Mouse (Mus musculus): ENCODE results near the gene Ak7. TPM values are rescaled to one million over a fixed set of nuclear protein-coding genes. Genes with fewer than 3 reads are reported as not detected.

Gene Ak7
- polyA plus RNA-seq, 1 experiment = 2.1 TPM

DNA sequence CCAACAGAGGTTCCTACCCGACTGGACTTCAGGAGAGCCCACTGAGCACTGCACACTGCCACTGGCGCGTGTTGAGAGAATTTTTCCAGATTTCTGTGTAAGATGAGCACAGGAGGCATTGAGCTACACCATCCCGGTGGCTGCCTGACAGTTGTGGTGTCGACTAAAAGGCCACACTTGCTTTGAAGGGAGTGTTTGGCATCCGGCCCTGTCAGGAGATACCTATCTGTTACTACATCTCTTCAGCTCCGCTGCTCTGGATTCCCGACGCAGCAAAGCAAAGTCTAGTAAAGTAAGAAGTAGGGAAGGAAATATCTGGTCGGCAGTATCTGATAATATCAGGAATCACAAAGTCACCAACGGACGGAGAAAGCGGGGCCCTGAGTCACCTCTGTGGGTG, 16.3 kb upstream of the Ak7 start:
- H3K4me1 ChIP-seq (ENCODE audit: control insufficient read depth, insufficient read depth, low read length) = no peaks in the 10 kb centered on the region
- no peak overlapping the region for H3K27ac ChIP-seq (ENCODE audit: insufficient read depth, low read length)
- H3K4me3 ChIP-seq (ENCODE audit: insufficient read depth, low read length) = no peak overlapping the region
- TF ChIP-seq CTCF (IDR thresholded peaks at IDR 0.05; ENCODE audit: extremely low read depth, insufficient read depth, low read length) = no peak

DNA sequence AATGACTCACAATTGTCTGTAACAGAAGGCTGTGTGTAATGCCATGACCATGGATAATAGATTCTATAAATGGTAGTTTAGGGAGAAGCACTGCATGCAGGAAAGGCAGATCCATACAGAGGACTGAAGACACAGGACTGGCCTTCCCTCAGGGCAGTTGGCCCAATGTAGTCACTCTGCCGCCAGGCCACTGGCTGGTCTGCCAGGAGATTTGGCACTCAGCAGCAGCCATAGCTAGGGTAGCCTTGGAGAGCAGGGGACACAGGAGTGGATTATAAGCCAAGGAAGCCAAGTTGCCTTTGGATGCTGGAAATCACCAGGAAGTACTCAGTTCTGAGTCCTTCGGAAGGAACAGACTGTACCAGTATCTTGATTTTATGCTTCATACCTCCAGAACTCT, 11.8 kb upstream of the Ak7 start:
- Histone ChIP-seq H3K27ac (ENCODE audit: insufficient read depth, low read length) (no peak overlapping the region), H3K4me1 (ENCODE audit: control insufficient read depth, insufficient read depth, low read length) (no peaks in the 10 kb centered on the region), H3K4me3 (ENCODE audit: insufficient read depth, low read length) (no peak overlapping the region)
- no peak for TF ChIP-seq POLR2A (IDR thresholded peaks at IDR 0.05; ENCODE audit: extremely low read depth, insufficient read depth, low read length)
- TF ChIP-seq CTCF (IDR thresholded peaks at IDR 0.05; ENCODE audit: extremely low read depth, insufficient read depth, low read length) = no peak

DNA sequence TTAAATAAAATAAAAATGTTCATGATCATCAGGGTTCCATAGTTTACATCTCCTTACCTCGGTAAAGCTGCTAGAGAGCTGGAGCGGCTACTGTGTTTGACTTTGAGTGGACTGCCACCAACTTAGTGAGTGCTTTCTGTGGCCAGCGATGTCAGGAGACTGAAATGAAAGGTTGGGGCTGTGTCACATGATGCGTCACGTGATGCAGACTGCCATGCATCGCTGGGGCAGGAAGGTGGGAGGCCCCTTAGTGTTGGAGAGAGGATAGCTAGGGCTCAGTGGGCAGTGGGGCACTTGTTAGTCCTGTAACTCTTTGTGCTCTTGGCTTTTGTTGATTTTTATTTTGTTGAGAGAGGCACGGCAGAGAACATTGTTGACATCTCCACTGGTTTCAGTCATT, 9.9 kb upstream of the Ak7 start:
- H3K4me3 ChIP-seq (ENCODE audit: insufficient read depth, low read length) = no peak overlapping the region
- no peaks in the 10 kb centered on the region for H3K4me1 ChIP-seq (ENCODE audit: control insufficient read depth, insufficient read depth, low read length)
- no peak for TF ChIP-seq CTCF (IDR thresholded peaks at IDR 0.05; ENCODE audit: extremely low read depth, insufficient read depth, low read length)
- no peak for TF ChIP-seq POLR2A (IDR thresholded peaks at IDR 0.05; ENCODE audit: extremely low read depth, insufficient read depth, low read length)
- no peak overlapping the region for H3K27ac ChIP-seq (ENCODE audit: insufficient read depth, low read length)

DNA sequence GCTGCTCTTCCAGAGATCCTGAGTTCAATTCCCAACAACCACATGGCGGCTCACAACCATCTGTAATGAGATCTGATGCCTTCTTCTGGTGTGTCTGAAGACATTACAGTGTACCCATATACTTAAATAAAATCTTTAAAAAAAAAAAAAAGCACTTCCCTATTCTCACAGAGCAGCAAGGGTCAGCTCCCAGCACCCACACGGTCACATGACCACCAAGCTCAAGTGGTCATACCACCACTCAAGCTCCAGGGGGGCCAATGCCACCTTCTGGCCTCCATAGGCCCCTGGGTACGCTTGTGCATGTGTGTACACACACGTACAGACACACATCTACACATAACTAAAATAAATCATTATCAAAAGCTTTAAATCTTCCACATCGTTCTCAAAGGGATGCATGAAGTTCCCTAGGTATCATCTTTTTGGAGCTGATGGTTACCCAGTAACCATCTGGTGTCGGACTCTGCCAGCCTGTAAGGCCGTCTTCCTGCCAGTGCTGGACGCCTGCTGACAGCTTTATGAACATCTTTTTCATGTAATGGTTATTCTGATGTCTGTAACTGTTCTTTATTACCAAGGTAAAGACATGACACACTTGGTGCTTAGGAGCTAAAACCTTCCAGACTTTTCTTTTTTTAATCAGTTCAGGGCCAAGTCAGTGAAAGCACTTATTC, 8.5 kb upstream of the Ak7 start:
- TF ChIP-seq CTCF (IDR thresholded peaks at IDR 0.05; ENCODE audit: extremely low read depth, insufficient read depth, low read length) = no peak
- Histone ChIP-seq H3K4me3 (ENCODE audit: insufficient read depth, low read length) (no peak overlapping the region), H3K4me1 (ENCODE audit: control insufficient read depth, insufficient read depth, low read length) (no peaks in the 10 kb centered on the region), H3K27ac (ENCODE audit: insufficient read depth, low read length) (no peak overlapping the region)

DNA sequence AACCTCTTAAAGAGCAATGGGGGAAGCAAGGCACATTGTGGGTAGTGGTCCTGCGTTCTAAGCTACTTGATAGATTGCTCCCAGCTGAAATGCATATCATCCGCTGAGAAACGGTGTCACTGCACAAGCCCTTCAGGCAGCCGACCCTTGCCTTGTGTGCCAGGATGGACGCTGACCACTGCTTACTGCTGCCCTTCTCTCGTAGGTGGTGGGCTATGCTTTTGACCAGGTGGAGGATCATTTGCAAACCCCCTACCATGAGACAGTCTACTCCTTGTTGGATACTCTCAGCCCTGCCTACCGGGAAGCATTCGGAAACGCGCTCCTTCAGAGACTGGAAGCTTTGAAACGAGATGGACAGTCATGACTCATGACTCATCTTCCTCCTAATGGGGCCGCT, 5.3 kb upstream of the Ak7 start:
- Histone ChIP-seq H3K4me3 (ENCODE audit: insufficient read depth, low read length) (no peak overlapping the region), H3K4me1 (ENCODE audit: control insufficient read depth, insufficient read depth, low read length) (no peaks in the 10 kb centered on the region), H3K27ac (ENCODE audit: insufficient read depth, low read length) (no peak overlapping the region)
- TF ChIP-seq CTCF (IDR thresholded peaks at IDR 0.05; ENCODE audit: extremely low read depth, insufficient read depth, low read length) (no peak), POLR2A (IDR thresholded peaks at IDR 0.05; ENCODE audit: extremely low read depth, insufficient read depth, low read length) (no peak)

DNA sequence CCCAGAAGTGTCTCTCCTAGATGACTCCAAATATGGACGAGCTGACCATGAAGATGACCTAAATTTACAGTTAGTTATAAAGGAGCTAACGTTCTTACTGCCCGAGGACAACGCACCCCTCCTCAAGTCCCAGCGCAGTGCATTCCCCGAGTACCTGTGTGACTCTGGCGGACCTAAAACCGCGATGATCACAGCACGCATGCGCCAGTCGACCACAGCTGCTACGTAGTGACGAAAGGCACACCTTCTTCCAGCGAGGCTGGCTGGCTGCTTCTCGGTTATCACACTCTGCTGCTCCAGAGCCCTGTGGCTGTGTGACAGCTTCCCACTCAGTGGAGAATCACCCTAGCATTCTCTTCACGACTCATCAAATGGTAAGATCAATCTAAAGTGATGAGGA, 12.8 kb downstream of the Ak7 start:
- no peak for TF ChIP-seq CTCF (IDR thresholded peaks at IDR 0.05; ENCODE audit: extremely low read depth, insufficient read depth, low read length)
- TF ChIP-seq POLR2A (IDR thresholded peaks at IDR 0.05; ENCODE audit: extremely low read depth, insufficient read depth, low read length) = peak; percentile 52; the same call in 1 of the 2 replicates
- H3K27ac ChIP-seq (ENCODE audit: insufficient read depth, low read length) = no peak overlapping the region
- no peaks in the 10 kb centered on the region for H3K4me1 ChIP-seq (ENCODE audit: control insufficient read depth, insufficient read depth, low read length)
- peak overlapping the region; percentile 14; the same call in 1 of the 2 replicates for H3K4me3 ChIP-seq (ENCODE audit: insufficient read depth, low read length)

DNA sequence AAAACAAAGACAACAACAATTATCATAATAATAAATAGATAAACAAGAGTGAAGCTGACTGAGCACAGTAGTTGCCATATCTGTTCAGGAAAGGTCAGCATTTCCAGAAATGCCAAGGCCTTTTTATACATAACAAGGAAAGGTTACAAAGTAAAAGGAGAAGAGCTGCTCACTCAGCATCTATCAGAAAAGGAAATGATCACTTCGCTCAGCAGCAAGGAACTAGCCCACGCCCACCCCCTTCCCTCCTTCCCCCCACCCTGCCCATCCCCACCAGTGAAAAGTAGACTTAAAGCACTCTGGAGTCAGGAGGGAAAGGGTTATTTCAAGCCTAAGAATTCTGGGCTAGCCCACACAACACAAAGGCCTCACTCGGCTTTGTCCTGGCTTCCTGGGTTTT, 14.4 kb downstream of the Ak7 start:
- H3K27ac ChIP-seq (ENCODE audit: insufficient read depth, low read length) = no peak overlapping the region
- TF ChIP-seq CTCF (IDR thresholded peaks at IDR 0.05; ENCODE audit: extremely low read depth, insufficient read depth, low read length) (no peak), POLR2A (IDR thresholded peaks at IDR 0.05; ENCODE audit: extremely low read depth, insufficient read depth, low read length) (no peak)
- H3K4me3 ChIP-seq (ENCODE audit: insufficient read depth, low read length) = no peak overlapping the region
- H3K4me1 ChIP-seq (ENCODE audit: control insufficient read depth, insufficient read depth, low read length) = no peaks in the 10 kb centered on the region

DNA sequence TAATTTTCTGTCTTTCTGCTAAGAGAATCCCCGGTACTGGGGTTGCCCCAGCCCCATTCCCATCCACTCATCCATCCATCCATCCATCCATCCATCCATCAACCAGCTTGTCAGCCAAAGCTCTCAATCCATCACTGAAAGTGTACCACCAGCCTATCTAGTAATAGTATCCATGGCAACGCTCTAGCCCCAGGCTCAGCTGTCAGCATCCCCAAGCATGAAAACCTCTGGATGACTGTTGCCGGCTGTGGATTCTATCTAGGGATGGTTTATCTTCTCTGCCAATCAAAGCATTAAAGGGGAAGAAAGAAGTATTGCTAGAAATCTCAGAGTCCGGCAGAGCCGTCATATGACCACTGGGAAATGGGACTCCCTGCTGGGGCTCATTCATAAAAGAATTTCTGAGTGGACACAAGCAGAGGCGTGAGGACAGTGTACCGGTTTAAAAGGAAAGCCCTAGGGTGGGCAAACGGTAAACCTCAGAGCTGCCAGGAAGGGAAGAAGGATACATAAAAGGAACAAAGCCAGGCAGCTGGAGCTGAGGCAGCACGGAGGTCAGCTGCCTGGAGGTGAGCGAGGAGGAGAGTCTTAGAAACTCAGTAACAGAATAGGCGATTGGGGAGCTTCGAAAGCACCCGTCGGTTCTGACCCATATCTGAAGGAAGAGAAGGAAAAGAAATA, 15.8 kb downstream of the Ak7 start:
- Histone ChIP-seq H3K4me1 (ENCODE audit: control insufficient read depth, insufficient read depth, low read length) (no peaks in the 10 kb centered on the region), H3K27ac (ENCODE audit: insufficient read depth, low read length) (no peak overlapping the region), H3K4me3 (ENCODE audit: insufficient read depth, low read length) (no peak overlapping the region)
- TF ChIP-seq POLR2A (IDR thresholded peaks at IDR 0.05; ENCODE audit: extremely low read depth, insufficient read depth, low read length) = no peak
- no peak for TF ChIP-seq CTCF (IDR thresholded peaks at IDR 0.05; ENCODE audit: extremely low read depth, insufficient read depth, low read length)

DNA sequence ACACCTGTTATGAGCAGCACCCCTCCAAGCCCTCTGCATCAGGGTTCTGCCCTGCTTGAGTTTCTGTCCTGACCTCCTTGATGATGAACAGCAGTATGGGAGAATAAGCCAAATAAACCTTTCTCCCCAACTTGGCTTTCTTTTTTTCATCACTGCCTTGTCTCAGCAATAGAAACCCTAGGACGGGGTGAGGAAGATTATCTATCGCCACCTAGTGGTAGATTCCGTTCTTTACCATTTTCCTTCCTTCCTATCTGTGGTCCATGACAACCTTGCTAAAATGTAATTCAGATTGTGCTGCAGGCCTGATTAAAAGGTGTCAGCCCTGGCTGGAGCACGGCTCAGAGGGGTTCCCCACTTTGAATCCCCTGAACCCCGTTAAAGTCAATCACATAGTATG, 16.9 kb downstream of the Ak7 start:
- H3K4me3 ChIP-seq (ENCODE audit: insufficient read depth, low read length) = no peak overlapping the region
- TF ChIP-seq POLR2A (IDR thresholded peaks at IDR 0.05; ENCODE audit: extremely low read depth, insufficient read depth, low read length) (no peak), CTCF (IDR thresholded peaks at IDR 0.05; ENCODE audit: extremely low read depth, insufficient read depth, low read length) (peak; percentile 62)
- H3K27ac ChIP-seq (ENCODE audit: insufficient read depth, low read length) = no peak overlapping the region
- H3K4me1 ChIP-seq (ENCODE audit: control insufficient read depth, insufficient read depth, low read length) = no peaks in the 10 kb centered on the region

DNA sequence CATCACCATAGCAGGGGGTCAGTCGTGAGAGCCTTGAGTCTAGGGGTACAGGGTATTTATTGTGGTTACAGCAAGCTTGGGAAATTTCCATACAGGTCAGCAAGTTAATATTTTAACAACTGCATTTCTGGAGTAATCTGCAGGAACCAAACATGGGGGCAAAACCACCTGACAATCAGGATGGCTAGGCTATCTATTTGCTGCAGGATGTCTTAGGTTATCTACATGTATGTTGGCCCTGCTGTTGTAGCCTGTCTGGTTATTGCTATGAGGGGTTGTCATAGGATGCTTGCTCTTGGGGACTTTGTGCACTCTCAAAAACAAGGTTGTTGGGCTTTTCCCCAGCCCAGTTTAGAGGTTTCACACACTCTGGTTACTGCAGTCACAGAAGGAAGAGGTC, 18.8 kb downstream of the Ak7 start:
- Histone ChIP-seq H3K27ac (ENCODE audit: insufficient read depth, low read length) (no peak overlapping the region), H3K4me3 (ENCODE audit: insufficient read depth, low read length) (no peak overlapping the region), H3K4me1 (ENCODE audit: control insufficient read depth, insufficient read depth, low read length) (no peaks in the 10 kb centered on the region)
- no peak for TF ChIP-seq POLR2A (IDR thresholded peaks at IDR 0.05; ENCODE audit: extremely low read depth, insufficient read depth, low read length)
- TF ChIP-seq CTCF (IDR thresholded peaks at IDR 0.05; ENCODE audit: extremely low read depth, insufficient read depth, low read length) = no peak
